Mouse (Mus musculus): ENCODE results near the gene Prps1l3. TPM values are rescaled to one million over a fixed set of nuclear protein-coding genes. Genes with fewer than 3 reads are reported as not detected.

Prps1l3 gene
- polyA plus RNA-seq, 1 experiment from 2014 or later = 22.9 TPM

GRCm38 (mm10) chr12:57196286-57196607 is 34.0 kb upstream of the Prps1l3 start:
- H3K9me3 ChIP-seq (ENCODE audit: low read length) = no peaks in the 10 kb centered on the region
- WGBS = 20% methylated on average over 8 of the region's 8 CpGs
- TF ChIP-seq CTCF (IDR thresholded peaks at IDR 0.05) = no peak
- no peak for TF ChIP-seq EP300 (IDR thresholded peaks at IDR 0.05)

GRCm38 (mm10) chr12:57196608-57197362 is 33.4 kb upstream of the Prps1l3 start:
- H3K9ac ChIP-seq (replicated peaks; ENCODE audit: low read depth) = peak overlapping the region; percentile 19; the same call in 1 of the 2 replicates
- peak; percentile 38 for ATAC-seq
- peak overlapping the region; percentile 76 for H3K4me2 ChIP-seq (replicated peaks; ENCODE audit: low read depth, low read length)
- peak; percentile 36 for DNase-seq (ENCODE audit: low spot score)
- H3K27ac ChIP-seq (ENCODE audit: low read length) = no peak overlapping the region
- WGBS = 3% methylated on average over 57 of the region's 59 CpGs
- H3K4me1 ChIP-seq (ENCODE audit: insufficient read depth, low read depth, low read length) = no peaks in the 10 kb centered on the region
- H3K36me3 ChIP-seq (ENCODE audit: insufficient read depth, low read length) = no peaks in the 10 kb centered on the region
- TF ChIP-seq CTCF (IDR thresholded peaks at IDR 0.05) (no peak), EP300 (IDR thresholded peaks at IDR 0.05) (no peak)
- peak overlapping the region; percentile 49 for H3K4me3 ChIP-seq (ENCODE audit: low read depth, low read length)
- H3K9me3 ChIP-seq (ENCODE audit: low read length) = no peaks in the 10 kb centered on the region
- H3K27me3 ChIP-seq (replicated peaks; ENCODE audit: insufficient read depth, low read length) = no peaks in the 10 kb centered on the region; the same call in 1 of the 2 replicates

More at GRCm38 (mm10) chr12:57196286-57196607, 34.0 kb upstream of the Prps1l3 start:
- no peaks in the 10 kb centered on the region for H3K36me3 ChIP-seq (ENCODE audit: insufficient read depth, low read length)
- peak overlapping the region; percentile 76 for H3K4me2 ChIP-seq (replicated peaks; ENCODE audit: low read depth, low read length)
- no peak for DNase-seq (ENCODE audit: low spot score)
- no peaks in the 10 kb centered on the region for H3K4me1 ChIP-seq (ENCODE audit: insufficient read depth, low read depth, low read length)
- H3K27ac ChIP-seq (ENCODE audit: low read length) = no peak overlapping the region
- peak overlapping the region; percentile 49 for H3K4me3 ChIP-seq (ENCODE audit: low read depth, low read length)
- no peaks in the 10 kb centered on the region; the same call in 1 of the 2 replicates for H3K27me3 ChIP-seq (replicated peaks; ENCODE audit: insufficient read depth, low read length)
- no peak for ATAC-seq
- 0 out of 2 replicates have a peak overlapping the region, but pooled peaks have one; percentile 19 for H3K9ac ChIP-seq (replicated peaks; ENCODE audit: low read depth)

GRCm38 (mm10) chr12:57197363-57198026 is 32.7 kb upstream of the Prps1l3 start, which contains the start of gene Slc25a21:
Slc25a21 (minus strand) TSS chr12:57197472.
- H3K9me3 ChIP-seq (ENCODE audit: low read length) = no peaks in the 10 kb centered on the region
- ATAC-seq = no peak; the same call in 1 of the 2 replicates
- H3K27ac ChIP-seq (ENCODE audit: low read length) = no peak within 1 kb of the TSS
- TF ChIP-seq EP300 (IDR thresholded peaks at IDR 0.05) = no peak
- no peak for TF ChIP-seq CTCF (IDR thresholded peaks at IDR 0.05)
- H3K27me3 ChIP-seq (replicated peaks; ENCODE audit: insufficient read depth, low read length) = no peaks in the 10 kb centered on the region; the same call in 1 of the 2 replicates
- 73% methylated on average over 10 of the region's 10 CpGs for WGBS
- DNase-seq (ENCODE audit: low spot score) = no peak
- H3K4me2 ChIP-seq (replicated peaks; ENCODE audit: low read depth, low read length) = peak within 1 kb of the TSS; percentile 76
- peak within 1 kb of the TSS; percentile 19; the same call in 1 of the 2 replicates for H3K9ac ChIP-seq (replicated peaks; ENCODE audit: low read depth)
- H3K36me3 ChIP-seq (ENCODE audit: insufficient read depth, low read length) = no peaks in the 10 kb centered on the region
- H3K4me3 ChIP-seq (ENCODE audit: low read depth, low read length) = peak within 1 kb of the TSS; percentile 49
- H3K4me1 ChIP-seq (ENCODE audit: insufficient read depth, low read depth, low read length) = no peaks in the 10 kb centered on the region

GRCm38 (mm10) chr12:57198269-57198668 is 31.9 kb upstream of the Prps1l3 start:
- ATAC-seq (no peak), DNase-seq (ENCODE audit: low spot score) (no peak)

GRCm38 (mm10) chr12:57199427-57199826 is 30.8 kb upstream of the Prps1l3 start:
- Histone ChIP-seq H3K27me3 (replicated peaks; ENCODE audit: insufficient read depth, low read length) (no peaks in the 10 kb centered on the region; the same call in 1 of the 2 replicates), H3K9me3 (ENCODE audit: low read length) (no peaks in the 10 kb centered on the region), H3K4me1 (ENCODE audit: insufficient read depth, low read depth, low read length) (no peaks in the 10 kb centered on the region), H3K9ac (replicated peaks; ENCODE audit: low read depth) (no peak overlapping the region), H3K27ac (ENCODE audit: low read length) (no peak overlapping the region), H3K4me3 (ENCODE audit: low read depth, low read length) (no peak overlapping the region), H3K36me3 (ENCODE audit: insufficient read depth, low read length) (no peaks in the 10 kb centered on the region), H3K4me2 (replicated peaks; ENCODE audit: low read depth, low read length) (no peak overlapping the region)
- TF ChIP-seq CTCF (IDR thresholded peaks at IDR 0.05) (no peak), EP300 (IDR thresholded peaks at IDR 0.05) (no peak)
- 91% methylated on average over 2 of the region's 2 CpGs for WGBS
- no peak for ATAC-seq
- DNase-seq (ENCODE audit: low spot score) = no peak

More at GRCm38 (mm10) chr12:57198269-57198668, 31.9 kb upstream of the Prps1l3 start:
- no peak overlapping the region for H3K4me2 ChIP-seq (replicated peaks; ENCODE audit: low read depth, low read length)
- H3K27ac ChIP-seq (ENCODE audit: low read length) = no peak overlapping the region
- H3K4me3 ChIP-seq (ENCODE audit: low read depth, low read length) = no peak overlapping the region
- no peaks in the 10 kb centered on the region for H3K9me3 ChIP-seq (ENCODE audit: low read length)
- no peaks in the 10 kb centered on the region for H3K36me3 ChIP-seq (ENCODE audit: insufficient read depth, low read length)
- H3K4me1 ChIP-seq (ENCODE audit: insufficient read depth, low read depth, low read length) = no peaks in the 10 kb centered on the region
- H3K9ac ChIP-seq (replicated peaks; ENCODE audit: low read depth) = no peak overlapping the region
- no peaks in the 10 kb centered on the region; the same call in 1 of the 2 replicates for H3K27me3 ChIP-seq (replicated peaks; ENCODE audit: insufficient read depth, low read length)
- TF ChIP-seq EP300 (IDR thresholded peaks at IDR 0.05) = no peak
- no peak for TF ChIP-seq CTCF (IDR thresholded peaks at IDR 0.05)

GRCm38 (mm10) chr12:57201901-57202300 is 28.3 kb upstream of the Prps1l3 start:
- WGBS = 86% methylated on average over 3 of the region's 3 CpGs
- Histone ChIP-seq H3K36me3 (ENCODE audit: insufficient read depth, low read length) (no peaks in the 10 kb centered on the region), H3K4me3 (ENCODE audit: low read depth, low read length) (no peak overlapping the region), H3K4me1 (ENCODE audit: insufficient read depth, low read depth, low read length) (no peaks in the 10 kb centered on the region), H3K4me2 (replicated peaks; ENCODE audit: low read depth, low read length) (no peak overlapping the region), H3K27ac (ENCODE audit: low read length) (no peak overlapping the region), H3K9ac (replicated peaks; ENCODE audit: low read depth) (no peak overlapping the region), H3K27me3 (replicated peaks; ENCODE audit: insufficient read depth, low read length) (no peaks in the 10 kb centered on the region; the same call in 1 of the 2 replicates), H3K9me3 (ENCODE audit: low read length) (no peaks in the 10 kb centered on the region)
- DNase-seq (ENCODE audit: low spot score) (no peak), ATAC-seq (no peak)
- TF ChIP-seq EP300 (IDR thresholded peaks at IDR 0.05) = no peak
- no peak for TF ChIP-seq CTCF (IDR thresholded peaks at IDR 0.05)

All from lung, postnatal 0 days (tissue).